Mouse (Mus musculus) frontal cortex, adult (tissue): ENCODE measurements around the gene Vsig4.
"Not testable (repeated sequence)": the region's sequence is repeated elsewhere in the genome, so short reads cannot be mapped to it uniquely, and the experiment has no call there.

ENCODE experiments used
- ATAC-seq: cut with Nextera tagmentation; 2 replicates; pipeline ENCODE4 v1.9.2; 2017; ENCODE audit warnings: mild to moderate bottlenecking, moderate library complexity, mixed read lengths; ENCODE audit not compliant: low TSS enrichment

Gene Vsig4

GRCm38 (mm10) chrX:96293338-96293737 is at the start of gene Vsig4:
Gene Vsig4 (minus strand): TSS chrX:96293438.
- no peak for ATAC-seq

GRCm38 (mm10) chrX:96339108-96339507 is 45.9 kb upstream of the Vsig4 start:
- no peak for ATAC-seq

GRCm38 (mm10) chrX:96329764-96330163 is 36.5 kb upstream of the Vsig4 start:
- no peak for ATAC-seq

- ATAC-seq, result no peak
Observed at GRCm38 (mm10) chrX:96256509-96256908, 36.7 kb downstream of the Vsig4 start.

- ATAC-seq, result no peak
Observed at GRCm38 (mm10) chrX:96239644-96240043, 53.6 kb downstream of the Vsig4 start.

GRCm38 (mm10) chrX:96239037-96239436 is 54.2 kb downstream of the Vsig4 start:
- no peak for ATAC-seq

- ATAC-seq, result no peak
Observed at GRCm38 (mm10) chrX:96235775-96236174, 57.5 kb downstream of the Vsig4 start.

- ATAC-seq, result no peak
Observed at GRCm38 (mm10) chrX:96227030-96227429, 66.2 kb downstream of the Vsig4 start.

- no peak for ATAC-seq
Observed at GRCm38 (mm10) chrX:96225474-96225873, 67.8 kb downstream of the Vsig4 start.

GRCm38 (mm10) chrX:96224210-96224609 is 69.0 kb downstream of the Vsig4 start:
- ATAC-seq, result no peak

GRCm38 (mm10) chrX:96218088-96218487 is 75.2 kb downstream of the Vsig4 start:
- no peak for ATAC-seq

GRCm38 (mm10) chrX:96206872-96207271 is 86.4 kb downstream of the Vsig4 start:
- ATAC-seq, result no peak

- ATAC-seq, result not testable (repeated sequence)
Observed at GRCm38 (mm10) chrX:96205143-96205542, 88.1 kb downstream of the Vsig4 start.
